Mouse (Mus musculus): ENCODE data around the gene Prss56.

DNA sequence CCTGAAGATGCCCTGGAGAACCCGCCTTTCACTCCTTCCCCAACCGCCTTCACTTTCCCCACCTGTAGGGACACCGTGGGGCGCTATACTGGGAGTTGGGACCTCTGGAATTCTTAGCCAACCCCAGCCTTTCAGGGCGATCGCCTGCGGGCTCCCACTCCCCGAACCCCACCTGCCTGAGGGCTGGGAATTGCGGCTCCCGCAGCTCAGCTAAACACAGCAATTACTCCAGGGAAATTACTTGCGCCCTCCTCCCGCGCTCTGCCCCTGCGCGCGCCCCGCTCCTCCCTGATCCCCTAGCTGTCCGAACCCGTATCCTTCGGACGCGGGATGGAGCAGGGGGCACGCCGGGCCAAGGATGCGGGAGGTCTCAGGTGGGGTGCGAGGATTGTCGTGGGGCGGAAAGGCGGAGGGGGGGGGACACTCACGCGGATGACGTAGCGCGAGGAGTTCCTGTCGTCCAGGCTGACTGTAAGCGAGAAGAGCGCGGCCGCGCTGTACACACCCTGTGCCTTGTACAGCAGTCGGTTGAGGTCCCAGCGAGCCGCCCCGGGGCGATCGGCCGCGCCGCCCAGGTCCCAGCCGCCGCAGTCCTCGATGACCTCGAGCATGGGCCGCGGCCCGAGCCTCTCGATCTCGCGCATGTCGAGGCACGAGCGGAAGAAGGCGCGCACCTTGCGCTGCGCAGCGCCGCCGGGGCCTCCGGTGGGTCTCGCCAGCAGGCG, 29.2 kb upstream of the Prss56 start:
- no peak for TF ChIP-seq CTCF (IDR thresholded peaks at IDR 0.05; ENCODE audit: low read depth)
- TF ChIP-seq EP300 (IDR thresholded peaks at IDR 0.05; ENCODE audit: low read depth): no peak
